Mouse (Mus musculus): ENCODE results near the gene Sntb2. TPM values are rescaled to one million over a fixed set of nuclear protein-coding genes. Genes with fewer than 3 reads are reported as not detected.
A peak's percentile ranks its signal among the peaks of the same experiment; 100 is the strongest.
"Not testable (repeated sequence)": the region's sequence is repeated elsewhere in the genome, so short reads cannot be mapped to it uniquely, and the experiment has no call there.

The Sntb2 gene
- polyA plus RNA-seq, 1 experiment: 2.2 TPM

- no peak for DNase-seq (ENCODE audit: low read depth, low spot score)
- WGBS: 72% methylated on average over 3 of the region's 3 CpGs
Measured at GRCm38 (mm10) chr8:107029310-107029709, 93.8 kb downstream of the Sntb2 start.

DNA sequence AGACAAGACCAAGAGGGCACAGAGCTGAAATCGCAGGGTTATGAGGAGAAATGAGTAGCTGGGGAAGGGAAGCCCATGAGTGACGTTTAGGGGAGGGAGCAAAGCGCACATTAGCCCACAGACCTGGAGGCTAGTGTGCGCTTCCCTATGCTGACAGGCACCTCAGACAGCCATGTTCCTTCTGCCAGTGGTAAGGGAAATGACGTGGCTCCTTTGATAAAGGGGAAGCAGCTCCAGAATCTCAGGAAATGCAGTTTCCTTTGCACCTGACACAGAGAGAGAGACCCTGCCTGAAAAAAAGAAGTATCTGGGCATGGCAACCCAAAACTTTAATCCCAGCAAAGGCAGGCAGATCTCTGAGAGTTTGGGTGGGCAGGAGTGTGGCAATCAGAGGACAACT, 94.5 kb downstream of the Sntb2 start:
- 67% methylated on average over 5 of the region's 5 CpGs for WGBS
- DNase-seq (ENCODE audit: low read depth, low spot score): no peak

DNA sequence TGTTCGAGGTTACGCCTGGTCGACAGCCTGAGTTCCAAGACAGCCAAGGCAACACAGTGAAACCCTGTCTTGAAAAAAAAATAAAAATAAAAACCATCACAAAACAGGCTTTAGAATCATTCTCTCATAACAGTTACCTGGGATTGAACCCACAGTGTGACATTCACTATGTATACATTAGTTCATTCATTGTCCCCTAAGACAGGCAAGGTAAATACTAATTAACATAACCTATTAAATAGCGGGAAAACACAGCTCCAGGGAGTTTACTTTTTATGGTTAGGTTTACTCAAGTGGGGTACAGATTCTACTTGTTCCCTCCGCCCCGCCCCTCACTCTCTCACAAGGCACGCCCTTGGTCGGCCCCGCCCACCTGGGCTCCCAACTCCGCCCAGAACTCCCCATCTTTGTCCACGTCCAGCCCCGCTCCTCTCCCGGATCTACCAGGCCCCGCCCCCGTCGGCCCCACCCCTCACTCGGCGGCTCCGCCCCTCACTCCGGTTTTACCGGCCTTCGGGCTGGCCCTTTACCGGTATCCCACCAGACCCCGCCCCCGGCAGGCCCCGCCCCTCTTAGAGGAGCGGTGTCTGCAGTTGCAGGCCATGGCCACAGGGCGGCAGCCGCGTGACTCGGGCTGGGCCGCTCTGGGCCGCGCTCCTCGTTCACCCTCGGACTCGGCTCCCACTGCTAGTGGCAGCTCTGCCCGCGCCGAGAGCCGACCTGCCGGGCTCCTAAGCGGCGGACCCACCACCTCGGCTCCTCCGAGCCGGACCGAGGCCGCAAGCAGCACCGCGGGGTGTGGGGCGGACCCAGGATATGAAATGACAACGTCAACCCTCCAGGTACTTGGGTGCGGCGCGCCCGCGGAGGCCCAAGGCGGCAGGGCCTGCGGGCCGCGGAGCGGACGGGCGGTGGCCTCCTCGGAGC, 95.4 kb downstream of the Sntb2 start, which contains the start of gene Vps4a:
Gene Vps4a (plus strand): TSS at position 573 of the 927 bp plus-strand sequence.
- peak; percentile 76 for DNase-seq (ENCODE audit: low read depth, low spot score)
- 4% methylated on average over 66 of the region's 66 CpGs for WGBS

DNA sequence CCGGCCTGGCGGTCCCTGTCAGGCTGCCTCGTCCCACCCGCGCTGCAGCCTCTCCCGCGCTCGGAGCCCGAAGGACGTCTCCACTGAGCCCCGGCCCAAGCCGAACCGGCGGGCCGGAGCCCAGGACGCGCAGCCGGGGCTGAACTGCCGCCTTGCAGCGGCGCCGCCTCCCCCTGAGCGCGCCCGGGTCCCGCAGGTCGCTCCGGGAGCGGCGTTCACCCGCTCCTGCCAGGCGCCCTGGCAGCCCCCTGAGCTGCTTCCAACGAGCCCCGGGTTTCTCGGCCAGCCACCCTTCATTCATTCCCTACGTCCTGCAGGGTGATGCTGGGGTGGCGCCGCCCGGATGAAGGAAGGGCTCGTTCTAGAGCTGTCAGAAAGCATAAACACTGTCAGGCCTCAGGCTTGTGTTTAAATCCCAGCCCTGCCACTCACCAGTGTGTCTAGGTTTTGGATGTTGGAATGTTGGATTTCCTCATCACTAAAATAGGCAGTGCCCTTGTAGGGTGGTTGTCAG, 96.1 kb downstream of the Sntb2 start:
- no peak for DNase-seq (ENCODE audit: low read depth, low spot score)
- under 1% methylated on average over 40 of the region's 40 CpGs for WGBS

- not testable (repeated sequence) for DNase-seq (ENCODE audit: low read depth, low spot score)
- 83% methylated on average over 2 of the region's 2 CpGs for WGBS
Measured at GRCm38 (mm10) chr8:107033609-107034008, 98.1 kb downstream of the Sntb2 start.

DNA sequence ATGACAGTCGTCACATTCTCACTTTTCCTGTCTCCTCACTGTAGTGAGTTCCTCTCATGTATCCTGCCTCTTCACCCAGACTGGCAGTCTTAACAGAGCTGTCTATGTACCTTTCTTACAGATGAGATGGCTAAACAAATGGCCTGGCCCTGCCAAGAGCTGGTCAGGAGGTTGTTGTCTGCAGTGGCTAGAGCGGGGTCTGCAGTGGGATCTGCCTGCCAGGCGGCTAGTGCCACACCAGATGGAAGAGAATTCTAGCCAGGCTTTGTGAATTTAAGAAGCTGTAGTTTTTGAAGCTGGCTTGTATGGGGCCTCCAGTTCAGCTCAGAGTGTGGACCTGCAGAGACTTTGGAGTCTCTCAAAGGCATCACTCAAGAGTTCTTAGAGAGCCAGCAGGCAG, 100.1 kb downstream of the Sntb2 start:
- no peak for DNase-seq (ENCODE audit: low read depth, low spot score)
- 96% methylated on average over 3 of the region's 3 CpGs for WGBS

DNA sequence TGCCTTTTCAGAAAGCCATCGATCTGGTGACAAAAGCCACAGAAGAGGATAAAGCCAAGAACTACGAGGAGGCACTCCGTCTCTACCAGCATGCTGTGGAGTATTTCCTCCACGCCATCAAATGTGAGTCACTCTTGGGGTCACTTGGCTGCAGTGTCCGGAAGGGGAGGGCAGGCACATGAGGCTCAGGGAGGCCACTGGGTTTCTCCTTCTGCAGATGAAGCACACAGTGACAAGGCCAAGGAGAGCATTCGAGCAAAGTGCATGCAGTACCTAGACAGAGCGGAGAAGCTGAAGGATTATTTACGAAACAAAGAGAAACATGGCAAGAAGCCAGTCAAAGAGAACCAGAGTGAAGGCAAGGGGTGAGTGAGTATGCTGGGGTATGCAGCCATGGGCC, 101.1 kb downstream of the Sntb2 start:
- WGBS: 76% methylated on average over 8 of the region's 8 CpGs
- DNase-seq (ENCODE audit: low read depth, low spot score): no peak

DNA sequence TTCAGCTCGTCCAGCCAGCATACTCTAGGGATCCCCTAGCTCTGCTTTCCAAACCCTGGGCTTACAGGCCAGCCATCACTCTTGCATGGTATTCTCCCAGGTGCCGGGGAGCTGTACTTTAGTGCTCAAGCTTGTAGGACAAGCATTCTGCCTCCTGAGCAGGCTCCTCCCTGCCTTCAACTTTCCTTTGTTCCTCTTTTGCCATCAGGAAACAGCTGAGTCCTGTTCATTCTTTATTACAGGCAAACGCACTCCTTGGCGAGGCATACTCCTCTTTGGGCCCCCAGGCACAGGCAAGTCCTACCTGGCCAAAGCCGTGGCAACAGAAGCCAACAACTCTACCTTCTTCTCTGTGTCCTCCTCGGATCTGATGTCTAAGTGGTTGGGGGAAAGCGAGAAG, 105.1 kb downstream of the Sntb2 start:
- DNase-seq (ENCODE audit: low read depth, low spot score): no peak
- 76% methylated on average over 7 of the region's 7 CpGs for WGBS

- WGBS: 91% methylated on average over 6 of the region's 6 CpGs
- no peak for DNase-seq (ENCODE audit: low read depth, low spot score)
Measured at GRCm38 (mm10) chr8:107045478-107045877, 109.9 kb downstream of the Sntb2 start.

DNA sequence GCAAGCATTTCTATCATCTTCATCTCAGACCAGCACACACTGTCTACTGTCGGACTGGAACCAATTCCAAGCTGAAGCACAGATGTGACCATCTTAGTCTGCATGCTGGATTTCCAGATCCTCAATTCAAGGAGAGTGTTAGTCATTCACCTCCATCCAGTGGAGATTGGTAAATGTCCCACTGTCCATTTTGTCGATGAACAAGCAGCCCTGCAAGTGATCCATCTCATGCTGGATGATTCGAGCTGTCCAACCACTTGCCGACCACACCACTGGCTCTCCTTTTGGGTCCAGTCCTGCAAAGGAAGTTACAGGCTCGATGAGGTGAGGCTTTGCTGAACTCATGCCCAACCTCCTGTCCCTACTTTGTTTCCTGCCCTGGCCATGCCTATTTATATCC, 111.4 kb downstream of the Sntb2 start:
- WGBS: 75% methylated on average over 5 of the region's 5 CpGs
- no peak for DNase-seq (ENCODE audit: low read depth, low spot score)

GRCm38 (mm10) chr8:107048061-107048941, 112.8 kb downstream of the Sntb2 start, which contains the start of gene Pdf:
Gene Pdf (minus strand): TSS chr8:107048614.
- DNase-seq (ENCODE audit: low read depth, low spot score): no peak
- under 1% methylated on average over 87 of the region's 87 CpGs for WGBS

DNA sequence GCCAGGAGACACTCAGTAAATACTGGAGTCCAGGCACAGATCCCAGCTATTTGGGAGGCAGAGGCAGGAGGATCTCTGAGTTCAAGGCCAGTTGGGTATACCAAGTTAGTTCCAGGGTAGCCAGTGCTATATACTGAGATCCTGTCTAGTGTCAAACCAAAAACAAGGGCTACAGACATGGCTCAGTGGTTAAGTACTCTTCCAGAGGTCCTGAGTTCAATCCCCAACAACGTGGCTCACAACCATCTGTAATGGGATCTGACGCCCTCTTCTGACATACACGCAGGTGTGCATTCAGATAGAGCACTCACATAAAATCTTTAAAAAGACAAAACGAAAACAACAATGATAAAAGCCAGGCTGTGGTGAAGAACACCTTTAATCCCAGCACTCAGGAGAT, 113.9 kb downstream of the Sntb2 start:
- no peak for DNase-seq (ENCODE audit: low read depth, low spot score)
- WGBS: 86% methylated on average over 4 of the region's 4 CpGs

GRCm38 (mm10) chr8:107052046-107052445, 116.5 kb downstream of the Sntb2 start:
- whole genome bisulfite sequencing: 95% methylated on average over 8 of the region's 8 CpGs
- no peak for DNase-seq (ENCODE audit: low read depth, low spot score)

DNA sequence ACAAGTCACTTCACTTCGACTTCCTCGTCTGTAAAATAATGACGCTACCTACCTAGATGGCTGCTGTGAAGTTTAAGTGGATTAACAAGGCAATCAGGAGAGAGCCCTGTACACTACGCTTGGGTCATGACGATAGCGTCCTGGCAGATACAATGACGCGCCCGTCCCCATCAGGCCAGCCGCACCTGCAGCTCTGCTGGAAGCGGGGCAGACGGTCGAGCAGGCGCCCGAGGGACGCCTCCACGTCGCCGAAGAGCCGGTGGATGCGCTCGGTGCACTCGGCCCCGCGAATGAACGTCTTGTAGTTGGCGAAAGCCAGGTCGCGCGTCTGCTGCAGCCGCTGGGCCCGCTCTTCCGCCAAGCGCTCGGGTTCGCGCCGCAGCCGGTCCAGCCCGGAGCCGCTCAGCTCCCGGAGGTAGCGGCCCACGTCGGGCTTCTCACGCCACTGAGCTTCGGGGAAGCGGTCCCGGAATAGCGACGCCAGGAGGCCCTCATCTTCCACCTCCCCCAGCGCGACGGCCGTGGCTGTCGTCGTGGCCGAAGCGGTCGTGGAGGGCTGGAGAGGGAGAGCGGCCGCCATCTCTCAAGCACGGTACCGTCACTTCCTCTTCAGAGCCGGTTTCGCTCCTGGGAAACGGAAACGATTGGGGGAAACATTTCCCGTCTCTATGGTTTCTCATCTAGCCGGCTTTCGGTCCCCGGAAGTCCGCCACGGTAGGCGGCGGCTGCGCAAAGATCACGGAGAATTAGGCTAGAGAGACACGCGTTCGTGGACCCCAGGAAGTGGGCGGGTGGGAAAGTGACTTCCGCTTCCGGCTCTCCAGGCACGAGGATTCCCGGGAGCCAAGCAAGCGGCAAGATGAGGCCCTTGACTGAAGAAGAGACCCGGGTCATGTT, 120.8 kb downstream of the Sntb2 start, which contains the start of the genes Cog8 and Nip7:
Gene Cog8 (minus strand): TSS at position 614 of the 897 bp plus-strand sequence.
Gene Nip7 (plus strand): TSS at position 802 of the 897 bp plus-strand sequence.
- WGBS: under 1% methylated on average over 88 of the region's 88 CpGs

DNA sequence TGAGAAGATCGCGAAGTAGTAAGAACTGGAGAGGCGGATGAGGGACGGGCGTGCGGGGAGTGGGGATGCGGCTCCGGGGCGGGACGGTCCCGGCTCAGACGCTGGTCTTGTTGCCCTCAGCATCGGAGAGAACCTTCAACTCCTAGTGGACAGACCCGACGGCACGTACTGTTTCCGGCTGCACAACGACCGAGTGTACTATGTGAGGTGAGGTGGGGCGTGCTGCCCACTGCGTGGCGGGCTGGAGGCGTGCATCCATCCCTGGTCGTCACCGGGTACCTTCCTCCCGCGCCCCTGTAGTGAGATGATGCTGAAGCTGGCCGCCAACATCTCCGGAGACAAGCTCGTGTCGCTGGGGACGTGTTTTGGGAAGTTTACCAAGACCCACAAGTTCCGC, 121.4 kb downstream of the Sntb2 start:
- 1% methylated on average over 33 of the region's 33 CpGs for WGBS
- DNase-seq (ENCODE audit: low read depth, low spot score): no peak

More for the DNA sequence above, 120.8 kb downstream of the Sntb2 start, which contains the start of the genes Cog8 and Nip7:
- peak; percentile 90 for DNase-seq (ENCODE audit: low read depth, low spot score)

DNA sequence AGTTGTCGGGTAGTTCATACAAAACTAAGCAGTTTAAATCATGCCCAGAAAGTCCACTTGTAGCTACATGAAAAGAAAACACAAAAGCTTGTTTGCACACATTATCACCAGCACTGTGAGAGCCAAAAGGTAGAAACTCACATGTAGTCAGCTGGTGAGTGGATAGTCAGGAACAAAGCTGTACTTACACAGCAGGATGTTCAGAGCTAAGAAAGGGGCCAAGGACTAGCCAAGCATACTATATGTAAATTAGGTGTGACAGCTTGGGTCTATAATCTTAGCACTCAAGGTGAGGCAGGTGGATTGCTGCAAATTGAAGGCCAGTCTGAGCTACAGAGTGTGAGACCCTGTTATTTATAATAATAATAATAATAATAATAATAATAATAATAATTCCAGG, 127.1 kb downstream of the Sntb2 start:
- WGBS: 79% methylated on average over 1 of the region's 1 CpGs
- DNase-seq (ENCODE audit: low read depth, low spot score): no peak

DNA sequence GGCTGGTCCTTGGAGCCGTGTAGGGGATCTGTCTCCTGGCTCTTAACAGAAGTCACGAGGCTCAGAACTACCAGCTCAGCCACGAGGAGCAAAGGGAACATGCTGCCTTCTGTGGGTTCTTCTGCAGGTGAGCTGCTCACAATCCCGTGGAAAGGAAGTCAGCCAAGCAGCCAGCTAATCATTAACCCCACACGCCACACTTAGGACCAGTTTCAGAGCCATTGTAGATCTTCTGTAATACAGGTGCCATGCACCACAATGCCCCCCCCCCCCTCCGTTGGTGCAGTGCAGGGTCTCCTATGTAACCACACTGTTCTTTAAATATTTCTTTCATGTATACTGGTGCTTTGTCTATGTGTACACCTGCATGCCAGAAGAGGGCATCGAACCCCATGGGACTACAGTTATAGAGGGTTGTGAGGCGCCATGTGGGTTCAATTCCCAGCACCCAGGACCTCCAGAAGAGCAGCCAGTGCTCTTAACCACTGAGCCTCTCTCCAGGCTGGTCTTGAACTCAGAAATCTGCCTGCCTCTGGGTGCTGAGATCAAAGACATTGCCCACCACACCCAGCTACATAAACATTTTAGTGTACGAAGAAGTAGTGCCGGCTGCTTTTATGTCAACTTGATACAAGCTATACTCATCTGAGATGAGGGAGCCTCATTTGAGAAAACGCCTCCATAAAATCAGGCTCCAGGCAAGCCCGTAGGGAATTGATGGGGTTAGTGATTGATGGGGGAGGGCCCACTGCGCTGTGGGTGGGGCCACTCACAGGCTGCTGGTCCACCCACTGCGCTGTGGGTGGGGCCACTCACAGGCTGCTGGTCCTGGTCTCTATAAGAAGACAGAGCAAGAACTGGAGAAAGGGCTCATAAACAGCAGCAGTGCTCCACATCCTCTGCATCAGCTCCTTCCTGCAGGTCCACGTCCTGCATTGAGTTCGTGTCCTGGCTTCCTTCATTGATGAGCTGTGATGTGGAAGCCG, 130.3 kb downstream of the Sntb2 start, which contains the start of gene Tmed6:
Gene Tmed6 (minus strand): TSS at position 134 of the 986 bp plus-strand sequence.
- DNase-seq (ENCODE audit: low read depth, low spot score): no peak
- 25% methylated on average over 17 of the region's 17 CpGs for WGBS

Measured in large intestine, adult 2 months (tissue).